Mouse (Mus musculus): ENCODE measurements around the gene Dhx40.

DNA sequence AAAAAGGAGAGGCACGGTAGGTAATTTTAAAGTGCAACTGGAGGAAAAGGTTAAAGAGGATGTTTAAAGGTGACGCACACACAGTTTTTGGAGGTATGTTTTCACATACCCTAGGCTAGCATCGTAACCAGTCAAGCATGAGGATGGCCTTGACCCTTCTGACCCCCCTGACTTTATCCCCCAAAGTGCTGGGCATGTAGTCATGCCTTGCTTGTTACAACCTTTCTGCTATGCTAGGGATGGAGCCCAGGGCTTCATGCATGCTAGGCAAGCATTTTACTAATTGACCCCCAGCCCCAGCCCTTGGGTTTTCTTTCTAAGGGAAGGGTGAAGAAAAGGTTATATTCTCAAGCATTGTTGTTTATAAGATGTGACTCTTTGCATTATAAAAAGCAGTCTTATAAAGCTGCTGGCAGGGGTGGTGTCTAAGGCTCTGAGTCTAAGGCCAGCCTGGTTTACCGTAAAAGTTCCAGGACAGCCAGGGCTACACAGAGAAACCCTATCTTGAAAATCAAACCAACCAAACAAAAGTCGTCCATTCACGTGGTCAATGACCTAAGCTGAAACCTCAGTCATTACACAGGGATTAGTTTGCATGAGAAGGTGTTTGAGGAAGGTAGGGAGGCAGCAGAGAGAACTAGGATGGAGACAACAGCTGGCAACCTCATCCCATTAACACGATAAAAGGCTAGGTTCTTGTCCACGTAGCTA, 27.2 kb upstream of the Dhx40 start:
- no peak for TF ChIP-seq CTCF (IDR thresholded peaks at IDR 0.05; ENCODE audit: low read depth, low read length)
- no peak for TF ChIP-seq GATA1 (IDR thresholded peaks at IDR 0.05; ENCODE audit: borderline replicate concordance, low read length)
- TF ChIP-seq TAL1 (conservative IDR thresholded peaks at IDR 0.05; ENCODE audit: low read depth, low read length) = no peak

Measured in G1E (cell line).